Mouse (Mus musculus): ENCODE results near the gene Myo15b. TPM values are rescaled to one million over a fixed set of nuclear protein-coding genes. Genes with fewer than 3 reads are reported as not detected.

Myo15b gene
- polyA plus RNA-seq, 1 experiment from 2014 or later: 44.8 TPM

- Histone ChIP-seq H3K27me3 (replicated peaks; ENCODE audit: control insufficient read depth, insufficient read depth, low read length) (no peaks in the 10 kb centered on the region), H3K4me1 (replicated peaks; ENCODE audit: control insufficient read depth, insufficient read depth, low read length) (peaks cover 39% of the 10 kb centered on the region), H3K9ac (ENCODE audit: low read length) (peak within 1 kb of the TSS; percentile 82), H3K4me3 (ENCODE audit: low read depth, low read length) (peak within 1 kb of the TSS; percentile 82), H3K36me3 (ENCODE audit: control insufficient read depth, insufficient read depth, low read length) (peaks cover 15% of the 10 kb centered on the region; the same call in 1 of the 2 replicates), H3K9me3 (ENCODE audit: control insufficient read depth, low read length) (no peaks in the 10 kb centered on the region), H3K27ac (ENCODE audit: low read depth) (peak within 1 kb of the TSS; percentile 71), H3K4me2 (ENCODE audit: low read length) (peak within 1 kb of the TSS; percentile 80)
- DNase-seq (ENCODE audit: low spot score) (peak; percentile 99), ATAC-seq (replicated peaks; ENCODE audit: low FRiP score, low TSS enrichment, low read depth) (peak; percentile 93)
- WGBS: 0% methylated on average over 43 of the region's 44 CpGs
Observed at GRCm38 (mm10) chr11:115813507-115814296, 44.5 kb upstream of the Myo15b start, which contains the start of gene Caskin2. Gene Caskin2, minus strand, starts transcription at chr11:115813639.

GRCm38 (mm10) chr11:115814605-115815450 lies 43.4 kb upstream of the Myo15b start, which contains the start of gene Tsen54:
Gene Tsen54, plus strand, starts transcription at chr11:115814724.
- DNase-seq (ENCODE audit: low spot score) (peak; percentile 95), ATAC-seq (replicated peaks; ENCODE audit: low FRiP score, low TSS enrichment, low read depth) (peak; percentile 69)
- WGBS: under 1% methylated on average over 60 of the region's 84 CpGs
- Histone ChIP-seq H3K9me3 (ENCODE audit: control insufficient read depth, low read length) (no peaks in the 10 kb centered on the region), H3K4me3 (ENCODE audit: low read depth, low read length) (peak within 1 kb of the TSS; percentile 82), H3K4me2 (ENCODE audit: low read length) (peak within 1 kb of the TSS; percentile 80), H3K9ac (ENCODE audit: low read length) (peak within 1 kb of the TSS; percentile 82), H3K4me1 (replicated peaks; ENCODE audit: control insufficient read depth, insufficient read depth, low read length) (peaks cover 27% of the 10 kb centered on the region), H3K27ac (ENCODE audit: low read depth) (peak within 1 kb of the TSS; percentile 65; the same call in 1 of the 2 replicates), H3K36me3 (ENCODE audit: control insufficient read depth, insufficient read depth, low read length) (peaks cover 18% of the 10 kb centered on the region), H3K27me3 (replicated peaks; ENCODE audit: control insufficient read depth, insufficient read depth, low read length) (no peaks in the 10 kb centered on the region)

- no peak overlapping the region for H3K4me3 ChIP-seq (ENCODE audit: low read depth, low read length)
- no peaks in the 10 kb centered on the region for H3K9me3 ChIP-seq (ENCODE audit: control insufficient read depth, low read length)
- no peaks in the 10 kb centered on the region for H3K27me3 ChIP-seq (replicated peaks; ENCODE audit: control insufficient read depth, insufficient read depth, low read length)
- DNase-seq (ENCODE audit: low spot score) (no peak), ATAC-seq (replicated peaks; ENCODE audit: low FRiP score, low TSS enrichment, low read depth) (no peak)
- H3K4me1 ChIP-seq (replicated peaks; ENCODE audit: control insufficient read depth, insufficient read depth, low read length): peaks cover 11% of the 10 kb centered on the region
- WGBS: 88% methylated on average over 5 of the region's 5 CpGs
- no peak overlapping the region for H3K27ac ChIP-seq (ENCODE audit: low read depth)
- H3K9ac ChIP-seq (ENCODE audit: low read length): no peak overlapping the region
- no peak overlapping the region for H3K4me2 ChIP-seq (ENCODE audit: low read length)
- H3K36me3 ChIP-seq (ENCODE audit: control insufficient read depth, insufficient read depth, low read length): peaks cover 30% of the 10 kb centered on the region
Observed at GRCm38 (mm10) chr11:115817331-115817730, 40.9 kb upstream of the Myo15b start.

GRCm38 (mm10) chr11:115819915-115820623 lies 38.1 kb upstream of the Myo15b start:
- H3K36me3 ChIP-seq (ENCODE audit: control insufficient read depth, insufficient read depth, low read length): peaks cover 36% of the 10 kb centered on the region
- H3K4me3 ChIP-seq (ENCODE audit: low read depth, low read length): no peak overlapping the region
- H3K27ac ChIP-seq (ENCODE audit: low read depth): no peak overlapping the region
- no peaks in the 10 kb centered on the region for H3K9me3 ChIP-seq (ENCODE audit: control insufficient read depth, low read length)
- H3K4me2 ChIP-seq (ENCODE audit: low read length): no peak overlapping the region
- H3K27me3 ChIP-seq (replicated peaks; ENCODE audit: control insufficient read depth, insufficient read depth, low read length): peaks cover 4% of the 10 kb centered on the region; the same call in 1 of the 2 replicates
- H3K4me1 ChIP-seq (replicated peaks; ENCODE audit: control insufficient read depth, insufficient read depth, low read length): peaks cover 8% of the 10 kb centered on the region
- DNase-seq (ENCODE audit: low spot score): no peak
- no peak for ATAC-seq (replicated peaks; ENCODE audit: low FRiP score, low TSS enrichment, low read depth)
- H3K9ac ChIP-seq (ENCODE audit: low read length): no peak overlapping the region
- 91% methylated on average over 16 of the region's 16 CpGs for WGBS

GRCm38 (mm10) chr11:115821001-115821400 lies 37.2 kb upstream of the Myo15b start:
- ATAC-seq (replicated peaks; ENCODE audit: low FRiP score, low TSS enrichment, low read depth) (no peak), DNase-seq (ENCODE audit: low spot score) (no peak)
- H3K9me3 ChIP-seq (ENCODE audit: control insufficient read depth, low read length): no peaks in the 10 kb centered on the region
- H3K4me1 ChIP-seq (replicated peaks; ENCODE audit: control insufficient read depth, insufficient read depth, low read length): peaks cover 3% of the 10 kb centered on the region; the same call in 1 of the 2 replicates
- no peak overlapping the region for H3K27ac ChIP-seq (ENCODE audit: low read depth)
- WGBS: 76% methylated on average over 4 of the region's 4 CpGs
- H3K4me3 ChIP-seq (ENCODE audit: low read depth, low read length): no peak overlapping the region
- peaks cover 4% of the 10 kb centered on the region; the same call in 1 of the 2 replicates for H3K27me3 ChIP-seq (replicated peaks; ENCODE audit: control insufficient read depth, insufficient read depth, low read length)
- peaks cover 36% of the 10 kb centered on the region for H3K36me3 ChIP-seq (ENCODE audit: control insufficient read depth, insufficient read depth, low read length)
- no peak overlapping the region for H3K4me2 ChIP-seq (ENCODE audit: low read length)
- no peak overlapping the region for H3K9ac ChIP-seq (ENCODE audit: low read length)

- Histone ChIP-seq H3K4me2 (ENCODE audit: low read length) (peak within 1 kb of the TSS; percentile 93), H3K9me3 (ENCODE audit: control insufficient read depth, low read length) (no peaks in the 10 kb centered on the region), H3K27ac (ENCODE audit: low read depth) (peak within 1 kb of the TSS; percentile 64), H3K36me3 (ENCODE audit: control insufficient read depth, insufficient read depth, low read length) (peaks cover 32% of the 10 kb centered on the region), H3K4me3 (ENCODE audit: low read depth, low read length) (peak within 1 kb of the TSS; percentile 67), H3K27me3 (replicated peaks; ENCODE audit: control insufficient read depth, insufficient read depth, low read length) (peaks cover 4% of the 10 kb centered on the region; the same call in 1 of the 2 replicates), H3K4me1 (replicated peaks; ENCODE audit: control insufficient read depth, insufficient read depth, low read length) (peaks cover 10% of the 10 kb centered on the region), H3K9ac (ENCODE audit: low read length) (peak within 1 kb of the TSS; percentile 63)
- peak; percentile 94 for ATAC-seq (replicated peaks; ENCODE audit: low FRiP score, low TSS enrichment, low read depth)
- peak; percentile 89 for DNase-seq (ENCODE audit: low spot score)
- under 1% methylated on average over 87 of the region's 87 CpGs for WGBS
Observed at GRCm38 (mm10) chr11:115823774-115824740, 34.1 kb upstream of the Myo15b start, which contains the start of gene Llgl2. Gene Llgl2, plus strand, starts transcription at chr11:115824049.

GRCm38 (mm10) chr11:115824813-115825212 lies 33.4 kb upstream of the Myo15b start:
- peak overlapping the region; percentile 93 for H3K4me2 ChIP-seq (ENCODE audit: low read length)
- peak overlapping the region; percentile 64 for H3K27ac ChIP-seq (ENCODE audit: low read depth)
- H3K9ac ChIP-seq (ENCODE audit: low read length): peak overlapping the region; percentile 63
- WGBS: 13% methylated on average over 11 of the region's 11 CpGs
- no peak for DNase-seq (ENCODE audit: low spot score)
- H3K4me1 ChIP-seq (replicated peaks; ENCODE audit: control insufficient read depth, insufficient read depth, low read length): peaks cover 13% of the 10 kb centered on the region
- H3K4me3 ChIP-seq (ENCODE audit: low read depth, low read length): peak overlapping the region; percentile 67
- no peak for ATAC-seq (replicated peaks; ENCODE audit: low FRiP score, low TSS enrichment, low read depth)
- H3K36me3 ChIP-seq (ENCODE audit: control insufficient read depth, insufficient read depth, low read length): peaks cover 29% of the 10 kb centered on the region
- H3K27me3 ChIP-seq (replicated peaks; ENCODE audit: control insufficient read depth, insufficient read depth, low read length): peaks cover 4% of the 10 kb centered on the region; the same call in 1 of the 2 replicates
- no peaks in the 10 kb centered on the region for H3K9me3 ChIP-seq (ENCODE audit: control insufficient read depth, low read length)
